Comparison of ENCODE assay signal across 9 mouse cellular contexts in the genomic region with DNA sequence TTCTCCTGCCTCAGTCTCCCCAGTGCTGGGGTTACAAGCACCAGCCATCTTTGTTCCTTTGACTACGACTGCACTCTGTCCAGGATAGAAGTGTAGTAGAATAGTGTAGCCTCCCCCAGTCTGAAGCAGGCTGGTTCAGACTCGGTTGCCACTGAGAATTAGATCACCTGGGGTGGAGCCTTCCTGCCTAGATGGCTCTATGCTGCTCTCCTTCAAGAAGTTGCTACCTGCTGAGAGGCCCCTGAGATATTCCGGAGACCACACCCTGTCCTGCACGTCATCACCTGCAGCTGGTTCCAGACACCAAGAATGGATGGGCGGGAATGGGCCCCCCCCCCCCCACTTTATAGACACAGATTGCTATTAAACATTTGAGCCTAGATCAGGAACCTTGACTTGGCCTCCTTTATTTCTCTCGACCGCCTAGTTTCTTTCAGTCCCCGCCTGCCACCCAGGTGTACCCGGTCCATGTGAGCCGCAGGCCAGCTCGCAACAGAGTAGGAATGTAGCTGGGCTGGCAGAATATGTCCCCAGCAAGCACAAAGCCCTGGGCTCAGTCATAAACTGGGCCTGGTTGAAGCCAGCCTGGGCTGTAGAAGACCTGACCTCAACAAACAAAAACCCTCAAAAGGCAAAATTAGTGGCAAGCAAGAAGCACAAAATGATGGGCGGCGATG. TPM values are rescaled to one million over a fixed set of nuclear protein-coding genes. Genes with fewer than 3 reads are reported as not detected.
DNase-seq lines count a peak whose midpoint lies in the region; ATAC-seq and TF ChIP-seq lines count a peak whose summit lies in the region.
"Had no signal": no experiment of that assay in that cellular context is flagged by ENCODE, and none has a peak within 500 bp of the region (broad histone marks: within the 10 kb centered on the region; RNA-seq: fewer than 3 reads in every experiment).

No protein-coding gene starts in this region.

- peaks cover 17% of the 10 kb centered on the region for H3K36me3 ChIP-seq in heart, embryonic 10.5 days
- H3K36me3 ChIP-seq in liver, adult 2 months (ENCODE audit: control insufficient read depth, insufficient read depth, low read length): no peaks in the 10 kb centered on the region
- no peaks in the 10 kb centered on the region for H3K36me3 ChIP-seq in liver, postnatal 0 days (replicated peaks; ENCODE audit: insufficient read depth, low read length)
- no peaks in the 10 kb centered on the region for H3K36me3 ChIP-seq in hindbrain, embryonic 15.5 days
- 0 out of 2 replicates have a peak, but pooled peaks cover 2% of the 10 kb centered on the region for H3K36me3 ChIP-seq in stomach, embryonic 15.5 days

- no peak overlapping the region for H3K4me2 ChIP-seq in liver, postnatal 0 days (ENCODE audit: low read depth, low read length)
- H3K4me2 ChIP-seq in hindbrain, embryonic 15.5 days: no peak overlapping the region
- H3K4me2 ChIP-seq in stomach, embryonic 15.5 days: no peak overlapping the region

- 87% methylated on average over 13 of the region's 13 CpGs for WGBS in heart, embryonic 10.5 days
- WGBS in liver, adult 2 months: 41% methylated on average over 13 of the region's 13 CpGs
- 83% methylated on average over 13 of the region's 13 CpGs for WGBS in liver, postnatal 0 days (ENCODE audit: insufficient replicate concordance)
- WGBS in hindbrain, embryonic 15.5 days: 88% methylated on average over 13 of the region's 13 CpGs
- WGBS in stomach, embryonic 15.5 days: 81% methylated on average over 13 of the region's 13 CpGs

- H3K9ac ChIP-seq in liver, adult 2 months (ENCODE audit: low read depth, low read length): peak overlapping the region; percentile 3; the same call in 1 of the 2 replicates
- H3K9ac ChIP-seq in liver, postnatal 0 days (replicated peaks): no peak overlapping the region
- no peak overlapping the region for H3K9ac ChIP-seq in hindbrain, embryonic 15.5 days
- no peak overlapping the region for H3K9ac ChIP-seq in stomach, embryonic 15.5 days

- TF ChIP-seq CTCF in liver, adult 2 months (IDR thresholded peaks at IDR 0.05; ENCODE audit: low read depth, low read length): no peak
- no peak for TF ChIP-seq CTCF in liver, postnatal 0 days (IDR thresholded peaks at IDR 0.05; ENCODE audit: low read depth)

- H3K79me2 ChIP-seq in liver, adult 2 months (ENCODE audit: control insufficient read depth, insufficient read depth, low read length): peaks cover 22% of the 10 kb centered on the region

- TF ChIP-seq EP300 in liver, postnatal 0 days (IDR thresholded peaks at IDR 0.05; ENCODE audit: low read depth): no peak

- peaks cover 80% of the 10 kb centered on the region for H3K4me1 ChIP-seq in heart, embryonic 10.5 days
- H3K4me1 ChIP-seq in liver, adult 2 months (ENCODE audit: control insufficient read depth, insufficient read depth, low read length): peaks cover 42% of the 10 kb centered on the region
- H3K4me1 ChIP-seq in liver, postnatal 0 days (ENCODE audit: insufficient read depth): peaks cover 22% of the 10 kb centered on the region
- peaks cover 40% of the 10 kb centered on the region for H3K4me1 ChIP-seq in hindbrain, embryonic 15.5 days (replicated peaks)
- peaks cover 47% of the 10 kb centered on the region for H3K4me1 ChIP-seq in stomach, embryonic 15.5 days

- H3K4me3 ChIP-seq in heart, embryonic 10.5 days: no peak overlapping the region
- H3K4me3 ChIP-seq in liver, adult 2 months (ENCODE audit: insufficient read depth, low read depth, low read length): no peak overlapping the region
- no peak overlapping the region for H3K4me3 ChIP-seq in liver, postnatal 0 days (ENCODE audit: low read depth, low read length)
- H3K4me3 ChIP-seq in hindbrain, embryonic 15.5 days: no peak overlapping the region
- H3K4me3 ChIP-seq in stomach, embryonic 15.5 days (replicated peaks): no peak overlapping the region

- peak overlapping the region; percentile 88; the same call in 1 of the 2 replicates for H3K27ac ChIP-seq in heart, embryonic 10.5 days
- peak overlapping the region; percentile 43 for H3K27ac ChIP-seq in liver, adult 2 months (replicated peaks; ENCODE audit: insufficient read depth, low read depth, low read length)
- H3K27ac ChIP-seq in liver, postnatal 0 days (ENCODE audit: low read depth): no peak overlapping the region; the same call in 1 of the 2 replicates
- peak overlapping the region; percentile 71; the same call in 1 of the 2 replicates for H3K27ac ChIP-seq in hindbrain, embryonic 15.5 days (replicated peaks)
- H3K27ac ChIP-seq in stomach, embryonic 15.5 days: peak overlapping the region; percentile 13; the same call in 1 of the 2 replicates

- TF ChIP-seq POLR2A in liver, adult 2 months (IDR thresholded peaks at IDR 0.05; ENCODE audit: extremely low read depth, insufficient read depth, low read length): no peak

- no peaks in the 10 kb centered on the region for H3K27me3 ChIP-seq in heart, embryonic 10.5 days (ENCODE audit: insufficient read depth, poor library complexity, severe bottlenecking)
- H3K27me3 ChIP-seq in liver, adult 2 months (ENCODE audit: control insufficient read depth, insufficient read depth, low read length): no peaks in the 10 kb centered on the region
- no peaks in the 10 kb centered on the region for H3K27me3 ChIP-seq in liver, postnatal 0 days (ENCODE audit: insufficient read depth, low read length)
- no peaks in the 10 kb centered on the region for H3K27me3 ChIP-seq in hindbrain, embryonic 15.5 days
- no peaks in the 10 kb centered on the region for H3K27me3 ChIP-seq in stomach, embryonic 15.5 days (replicated peaks)
- H3K27me3 ChIP-seq: CH12.LX had no signal

- no peak for ATAC-seq in liver, postnatal 0 days
- no peak for ATAC-seq in hindbrain, embryonic 15.5 days (ENCODE audit: low FRiP score, low read depth)
- no peak for ATAC-seq in stomach, embryonic 15.5 days (ENCODE audit: insufficient read depth, low FRiP score, low read depth)

- H3K9me3 ChIP-seq in heart, embryonic 10.5 days: no peaks in the 10 kb centered on the region
- H3K9me3 ChIP-seq in liver, postnatal 0 days (ENCODE audit: low read length): no peaks in the 10 kb centered on the region
- H3K9me3 ChIP-seq in hindbrain, embryonic 15.5 days: no peaks in the 10 kb centered on the region
- H3K9me3 ChIP-seq in stomach, embryonic 15.5 days: no peaks in the 10 kb centered on the region

- DNase-seq in heart, embryonic 10.5 days (ENCODE audit: low spot score): no peak
- DNase-seq in heart, adult 9 months (ENCODE audit: low spot score in 2 of 2): no peak
- no peak for DNase-seq in liver, adult 2 months (ENCODE audit: extremely low read depth, low read depth, low spot score)
- DNase-seq in liver, postnatal 0 days: no peak
- no peak for DNase-seq in frontal cortex, postnatal 10 days (ENCODE audit: low spot score in 2 of 2)
- no peak for DNase-seq in adrenal gland, postnatal 36 days

RNA-seq across cellular contexts. Expression of gene Gtf2ird1, which starts 19.6 kb away (rescaled TPM):
- polyA plus RNA-seq in heart, embryonic 10.5 days (2016; fragmentation: Nextera tagmentation; extraction: Ambion mirVana): 64.1 and 74.8 TPM in 2 replicates
- 6.5 and 14.8 TPM in 2 replicates for total RNA-seq in liver, adult 2 months (2014; rRNA removed)
- polyA plus RNA-seq in liver, adult 2 months (2012; rRNA removed): 14.9 and 15.3 TPM in 2 replicates
- polyA plus RNA-seq in liver, postnatal 0 days (2015; fragmentation: Nextera tagmentation; extraction: Ambion mirVana): 10.0 and 11.0 TPM in 2 replicates
- polyA plus RNA-seq in hindbrain, embryonic 15.5 days (2015; fragmentation: Nextera tagmentation; extraction: Ambion mirVana): 69.0 and 73.7 TPM in 2 replicates
- polyA plus RNA-seq in stomach, embryonic 15.5 days (2015; fragmentation: Nextera tagmentation; extraction: Ambion mirVana): 83.6 and 90.8 TPM in 2 replicates
- total RNA-seq in adrenal gland, postnatal 36 days (2021): 10 to 100 TPM; 44.4 to 59.1 TPM
